Mouse (Mus musculus) MEL (cell line): ENCODE measurements around the gene Cacna2d4. TPM values are rescaled to one million over a fixed set of nuclear protein-coding genes. Genes with fewer than 3 reads are reported as not detected.

Experiments used
- DNase-seq: peaks from one replicate; pipeline ENCODE4 v3.0.0; 2011; ENCODE audit warnings: low read depth, low spot score
- H3K27ac ChIP-seq: 2 replicates; pipeline ENCODE4 v1.5.1; 2012; ENCODE audit warnings: low read depth, mild to moderate bottlenecking, control low read depth, low read length, moderate library complexity; ENCODE audit not compliant: control insufficient read depth
- H3K27me3 ChIP-seq, 2 experiments: fragments of 150-350 bp in 1 of 2; sonication (generic) in 1 of 2; 2 replicates each; pipeline ENCODE4 v1.6.1; 2012; ENCODE audit warnings: low read length in 2 of 2, mild to moderate bottlenecking in 2 of 2, improper control_type of control experiment in 1 of 2, moderate library complexity in 1 of 2; ENCODE audit not compliant: insufficient read depth in 2 of 2, control insufficient read depth in 1 of 2
- H3K36me3 ChIP-seq, 2 experiments: 2 replicates each; pipeline ENCODE4 v1.6.1; 2012 to 2014; ENCODE audit warnings: low read length in 2 of 2, improper control_type of control experiment in 1 of 2, inconsistent platforms in 1 of 2, mild to moderate bottlenecking in 1 of 2; ENCODE audit not compliant: insufficient read depth in 2 of 2, control insufficient read depth in 1 of 2
- H3K4me1 ChIP-seq, 2 experiments: fragments of 150-350 bp in 1 of 2; sonication (generic) in 1 of 2; 2 replicates each; pipeline ENCODE4 v1.6.1; 2012; ENCODE audit warnings: low read length in 2 of 2, improper control_type of control experiment in 1 of 2, mild to moderate bottlenecking in 1 of 2; ENCODE audit not compliant: insufficient read depth in 2 of 2, control insufficient read depth in 1 of 2
- H3K4me3 ChIP-seq, 2 experiments: fragments of 150-350 bp in 1 of 2; sonication (generic) in 1 of 2; 2 replicates each; pipeline ENCODE4 v1.5.1; 2012; ENCODE audit warnings: low read depth in 2 of 2, low read length in 2 of 2, mild to moderate bottlenecking in 2 of 2, moderate library complexity in 2 of 2, control low read depth in 1 of 2, improper control_type of control experiment in 1 of 2; ENCODE audit not compliant: control insufficient read depth in 1 of 2, insufficient read depth in 1 of 2
- H3K79me2 ChIP-seq: 2 replicates; pipeline ENCODE4 v1.6.1; 2012; ENCODE audit warnings: mild to moderate bottlenecking, low read length, moderate library complexity; ENCODE audit not compliant: control insufficient read depth, poor library complexity, insufficient read depth
- H3K9ac ChIP-seq: 2 replicates; pipeline ENCODE4 v1.6.1; 2012; ENCODE audit warnings: low read depth, mild to moderate bottlenecking, control low read depth, low read length, moderate library complexity; ENCODE audit not compliant: control insufficient read depth, poor library complexity, severe bottlenecking
- H3K9me3 ChIP-seq: fragments of 150-350 bp; sonication (generic); replicated peaks from 2 replicates; pipeline ENCODE4 v1.6.1; 2012; ENCODE audit warnings: mild to moderate bottlenecking, low read length, improper control_type of control experiment, moderate library complexity; ENCODE audit not compliant: insufficient read depth
- CHD1 ChIP-seq: IDR thresholded peaks from 2 replicates; pipeline ENCODE4 v1.6.1; 2012; ENCODE audit warnings: low read depth, mild to moderate bottlenecking, inconsistent platforms, low read length, improper control_type of control experiment
- E2F4 ChIP-seq: IDR thresholded peaks from 2 replicates; pipeline ENCODE4 v1.6.1; 2011; ENCODE audit warnings: low read depth, low read length, improper control_type of control experiment, borderline replicate concordance
- ELF1 ChIP-seq: IDR thresholded peaks from 2 replicates; pipeline ENCODE4 v1.6.1; 2014; ENCODE audit warnings: low read depth, mild to moderate bottlenecking, inconsistent platforms, low read length, improper control_type of control experiment, moderate library complexity
- GABPA ChIP-seq: IDR thresholded peaks from 2 replicates; pipeline ENCODE4 v1.6.1; 2012; ENCODE audit warnings: low read depth, mild to moderate bottlenecking, inconsistent platforms, low read length, improper control_type of control experiment, moderate library complexity
- HCFC1 ChIP-seq: IDR thresholded peaks from 2 replicates; pipeline ENCODE4 v1.6.1; 2012; ENCODE audit warnings: low read depth, mild to moderate bottlenecking, inconsistent platforms, low read length, improper control_type of control experiment, moderate library complexity
- JUND ChIP-seq: IDR thresholded peaks from 2 replicates; pipeline ENCODE4 v1.6.1; 2011; ENCODE audit warnings: low read depth, mild to moderate bottlenecking, improper control_type of control experiment, low read length
- MAFK ChIP-seq: IDR thresholded peaks from 2 replicates; pipeline ENCODE4 v1.6.1; 2011; ENCODE audit warnings: low read depth, mild to moderate bottlenecking, low read length, improper control_type of control experiment, borderline replicate concordance
- MAX ChIP-seq: IDR thresholded peaks from 2 replicates; pipeline ENCODE4 v1.6.1; 2011; ENCODE audit warnings: low read length, improper control_type of control experiment
- MAZ ChIP-seq: IDR thresholded peaks from 2 replicates; pipeline ENCODE4 v1.6.1; 2012; ENCODE audit warnings: low read depth, mild to moderate bottlenecking, inconsistent platforms, low read length, improper control_type of control experiment
- MXI1 ChIP-seq: IDR thresholded peaks from 2 replicates; pipeline ENCODE4 v1.6.1; 2011; ENCODE audit warnings: mild to moderate bottlenecking, low read depth, low read length, improper control_type of control experiment
- MYC ChIP-seq: IDR thresholded peaks from 2 replicates; pipeline ENCODE4 v1.6.1; 2011; ENCODE audit warnings: low read depth, mild to moderate bottlenecking, low read length, improper control_type of control experiment, moderate library complexity
- POLR2A ChIP-seq, 2 experiments: IDR thresholded peaks; 2 replicates each; pipeline ENCODE4 v1.6.1; 2011 to 2012; ENCODE audit warnings: low read length in 2 of 2, mild to moderate bottlenecking in 2 of 2, control low read depth in 1 of 2, improper control_type of control experiment in 1 of 2, low read depth in 1 of 2, moderate library complexity in 1 of 2; ENCODE audit not compliant: control insufficient read depth in 1 of 2, insufficient read depth in 1 of 2, poor library complexity in 1 of 2
- RAD21 ChIP-seq: IDR thresholded peaks from 2 replicates; pipeline ENCODE4 v1.6.1; 2011; ENCODE audit warnings: mild to moderate bottlenecking, low read depth, low read length, improper control_type of control experiment
- RCOR1 ChIP-seq: IDR thresholded peaks from 2 replicates; pipeline ENCODE4 v1.6.1; 2012; ENCODE audit warnings: low read depth, mild to moderate bottlenecking, inconsistent platforms, low read length, improper control_type of control experiment
- SIN3A ChIP-seq: IDR thresholded peaks from 2 replicates; pipeline ENCODE4 v1.6.1; 2012; ENCODE audit warnings: low read length, improper control_type of control experiment, inconsistent platforms
- SMC3 ChIP-seq: IDR thresholded peaks from 2 replicates; pipeline ENCODE4 v1.6.1; 2011; ENCODE audit warnings: low read depth, low read length, improper control_type of control experiment
- TAL1 ChIP-seq: IDR thresholded peaks from 2 replicates; pipeline ENCODE4 v1.6.1; 2012; ENCODE audit warnings: mild to moderate bottlenecking, inconsistent platforms, low read length, moderate library complexity, mixed read lengths
- TBP ChIP-seq: IDR thresholded peaks from 2 replicates; pipeline ENCODE4 v1.8.0; 2011; ENCODE audit warnings: low read depth, low read length, improper control_type of control experiment
- UBTF ChIP-seq: IDR thresholded peaks from 2 replicates; pipeline ENCODE4 v1.6.1; 2012; ENCODE audit warnings: low read depth, mild to moderate bottlenecking, inconsistent platforms, low read length, improper control_type of control experiment, moderate library complexity, borderline replicate concordance; ENCODE audit not compliant: insufficient read depth
- USF2 ChIP-seq, 2 experiments: IDR thresholded peaks; 2 replicates each; pipeline ENCODE4 v1.6.1; 2011 to 2012; ENCODE audit warnings: improper control_type of control experiment in 2 of 2, low read length in 2 of 2, borderline replicate concordance in 1 of 2, inconsistent platforms in 1 of 2, low read depth in 1 of 2, mild to moderate bottlenecking in 1 of 2; ENCODE audit not compliant: insufficient read depth in 1 of 2
- ZC3H11A ChIP-seq: IDR thresholded peaks from 2 replicates; pipeline ENCODE4 v1.6.1; 2012; ENCODE audit warnings: low read depth, mild to moderate bottlenecking, inconsistent platforms, low read length, improper control_type of control experiment
- ZKSCAN1 ChIP-seq: IDR thresholded peaks from 2 replicates; pipeline ENCODE4 v1.6.1; 2012; ENCODE audit warnings: low read depth, mild to moderate bottlenecking, inconsistent platforms, low read length, improper control_type of control experiment, moderate library complexity
- ZMIZ1 ChIP-seq: IDR thresholded peaks from 2 replicates; pipeline ENCODE4 v1.6.1; 2012; ENCODE audit warnings: low read depth, mild to moderate bottlenecking, inconsistent platforms, low read length, improper control_type of control experiment, moderate library complexity
- ZNF384 ChIP-seq: IDR thresholded peaks from 2 replicates; pipeline ENCODE4 v1.6.1; 2012; ENCODE audit warnings: low read depth, mild to moderate bottlenecking, inconsistent platforms, low read length, improper control_type of control experiment
- polyA plus RNA-seq, 2 experiments: library from polyadenylated mRNA; stranded (reverse) in 1 of 2; unstranded in 1 of 2; fragments of >175 nt in 1 of 2; fragments of >200 nt in 1 of 2; gene quantifications; 2 replicates each; pipeline versions ENCODE4 v1.2.1 to v1.2.4; 2012; ENCODE audit warnings: low replicate concordance in 2 of 2, low read depth in 1 of 2; ENCODE audit not compliant: insufficient read length in 2 of 2, insufficient read depth in 1 of 2, missing spikeins in 1 of 2
- total RNA-seq: library from RNA; depleted of rRNA; stranded (reverse); fragments of 300-350 nt; gene quantifications from 2 replicates; pipeline ENCODE4 v1.2.3, GENCODE M21; 2012

The Cacna2d4 gene
- total and polyA plus RNA-seq, 3 experiments, result 0.69 to 1.1 TPM; not detected in 1

DNA sequence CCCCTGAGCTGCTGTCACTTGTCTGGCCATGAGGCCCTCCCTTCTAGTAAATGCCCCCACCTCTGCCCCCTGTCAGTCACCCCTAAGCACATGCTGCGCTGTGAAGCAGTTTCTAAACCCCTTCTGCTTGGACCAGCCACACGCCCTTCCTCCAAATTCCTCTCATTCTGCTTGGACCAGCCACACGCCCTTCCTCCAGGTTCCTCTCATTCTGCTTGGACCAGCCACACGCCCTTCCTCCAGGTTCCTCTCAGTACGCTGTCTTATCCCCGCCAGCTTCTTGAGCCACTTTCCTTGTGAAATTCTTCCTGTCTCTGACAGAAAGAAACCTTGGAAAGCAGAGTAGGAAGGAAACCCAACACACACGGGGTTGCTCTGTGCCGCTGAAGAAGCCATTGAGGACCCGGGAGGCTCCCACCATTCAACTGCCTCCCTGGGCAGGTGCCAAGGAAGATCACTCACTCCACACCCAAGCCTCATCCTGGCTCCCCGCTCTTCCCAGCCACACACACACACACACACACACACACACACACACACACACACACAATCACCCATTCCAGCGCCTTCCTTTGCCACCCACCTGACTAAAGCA is 92.3 kb downstream of the Cacna2d4 start:
- no peak for TF ChIP-seq SIN3A
- TF ChIP-seq MXI1, result no peak
- no peak for TF ChIP-seq POLR2A (IDR thresholded peaks at IDR 0.05; ENCODE audit: control insufficient read depth in 1 of 2, insufficient read depth in 1 of 2, low read depth in 1 of 2, low read length in 2 of 2, poor library complexity in 1 of 2)
- TF ChIP-seq HCFC1, result no peak
- no peak for TF ChIP-seq MYC
- no peak for TF ChIP-seq ZC3H11A
- no peak for TF ChIP-seq JUND
- no peak for TF ChIP-seq USF2 (IDR thresholded peaks at IDR 0.05; ENCODE audit: borderline replicate concordance in 1 of 2, insufficient read depth in 1 of 2, low read depth in 1 of 2, low read length in 2 of 2)
- TF ChIP-seq CHD1, result no peak
- TF ChIP-seq, all 39 proteins: peak for 0
- Histone ChIP-seq H3K27ac (no peak overlapping the region), H3K27me3 (peaks cover 0 to 5% of the 10 kb centered on the region in 2 experiments; a peak in 1 of 4 replicates), H3K36me3 (no peaks in the 10 kb centered on the region), H3K79me2 (no peaks in the 10 kb centered on the region), H3K9me3 (no peaks in the 10 kb centered on the region), H3K4me1 (no peaks in the 10 kb centered on the region), H3K4me3 (no peak overlapping the region), H3K9ac (no peak overlapping the region)
- DNase-seq, result no peak

DNA sequence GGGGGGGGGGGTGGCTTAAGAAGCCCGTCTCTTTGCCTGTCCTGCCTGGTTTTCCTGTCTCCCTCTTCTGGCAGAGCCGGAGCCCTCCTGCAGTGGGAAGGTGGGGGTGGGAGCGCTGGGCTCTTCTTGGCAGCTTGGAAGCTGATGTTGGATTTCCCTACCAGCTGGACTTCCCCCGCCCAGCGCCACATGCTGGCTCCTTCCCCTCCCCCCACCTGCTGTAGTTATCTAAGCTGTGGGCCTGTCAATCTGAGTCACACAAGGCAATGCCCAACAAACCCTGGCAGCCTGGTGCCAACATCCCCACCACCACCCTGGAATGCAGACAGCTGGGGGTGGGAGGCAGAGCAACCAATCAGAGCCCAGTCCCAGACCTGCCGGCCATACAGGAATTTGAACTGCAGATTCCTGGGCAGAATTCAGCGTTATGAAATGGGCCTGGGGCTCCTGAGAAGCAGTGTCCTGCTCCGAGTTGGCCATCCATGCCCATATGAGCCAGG is 92.9 kb downstream of the Cacna2d4 start:
- no peaks in the 10 kb centered on the region for H3K9me3 ChIP-seq
- TF ChIP-seq MXI1 (no peak), MAZ (no peak), USF2 (IDR thresholded peaks at IDR 0.05; ENCODE audit: borderline replicate concordance in 1 of 2, insufficient read depth in 1 of 2, low read depth in 1 of 2, low read length in 2 of 2) (no peak), MAX (no peak), SMC3 (no peak), RAD21 (no peak), ELF1 (no peak), SIN3A (no peak), ZMIZ1 (no peak), E2F4 (no peak), MAFK (no peak), ZC3H11A (no peak), ZKSCAN1 (no peak), RCOR1 (no peak), ZNF384 (no peak), TBP (no peak), CHD1 (no peak), TAL1 (no peak), UBTF (no peak), GABPA (no peak)
- no peaks in the 10 kb centered on the region for H3K79me2 ChIP-seq
- no peaks in the 10 kb centered on the region for H3K4me1 ChIP-seq
- no peaks in the 10 kb centered on the region for H3K36me3 ChIP-seq
- H3K4me3 ChIP-seq, result no peak overlapping the region
- no peak overlapping the region for H3K9ac ChIP-seq
- peaks cover 0 to 3% of the 10 kb centered on the region in 2 experiments; a peak in 1 of 4 replicates for H3K27me3 ChIP-seq
- no peak for DNase-seq
- no peak overlapping the region for H3K27ac ChIP-seq
